Mouse (Mus musculus): ENCODE measurements around the gene Sprr2e. TPM values are rescaled to one million over a fixed set of nuclear protein-coding genes. Genes with fewer than 3 reads are reported as not detected.

The Sprr2e gene
- polyA plus RNA-seq, 1 experiment = 0.06 TPM

- no peaks in the 10 kb centered on the region for H3K27me3 ChIP-seq (ENCODE audit: control insufficient read depth, insufficient read depth, insufficient read length)
- TF ChIP-seq CTCF (IDR thresholded peaks at IDR 0.05; ENCODE audit: control insufficient read depth, insufficient read depth, insufficient read length) (no peak), FOSL1 (IDR thresholded peaks at IDR 0.05; ENCODE audit: insufficient read depth, low read length, poor library complexity, severe bottlenecking) (no peak), USF1 (IDR thresholded peaks at IDR 0.05; ENCODE audit: low read depth) (no peak), MYOD1 (IDR thresholded peaks at IDR 0.05; ENCODE audit: control insufficient read depth, insufficient read length, low read depth) (no peak), MAX (IDR thresholded peaks at IDR 0.05) (no peak), MYOG (IDR thresholded peaks at IDR 0.05; ENCODE audit: control insufficient read depth, extremely low read depth, insufficient read length) (no peak), CEBPB (IDR thresholded peaks at IDR 0.05; ENCODE audit: low read depth) (no peak)
- H3K4me3 ChIP-seq (ENCODE audit: insufficient read depth, poor library complexity, severe bottlenecking) = no peak within 1 kb of the TSS
- H3K36me3 ChIP-seq (ENCODE audit: control insufficient read depth, insufficient read depth) = no peaks in the 10 kb centered on the region
- H3K79me3 ChIP-seq (ENCODE audit: low read depth) = no peaks in the 10 kb centered on the region
- no peaks in the 10 kb centered on the region for H3K79me2 ChIP-seq (ENCODE audit: control insufficient read depth, insufficient read depth)
- no peak within 1 kb of the TSS for H3ac ChIP-seq (ENCODE audit: control insufficient read depth, insufficient read length, low read depth)
Measured at GRCm38 (mm10) chr3:92338840-92339239, 13.1 kb upstream of the Sprr2e start, which contains the start of gene Sprr2d. TSS of gene Sprr2d (plus strand) at chr3:92339140.

- Histone ChIP-seq H3K27me3 (ENCODE audit: control insufficient read depth, insufficient read depth, insufficient read length) (no peaks in the 10 kb centered on the region), H3K36me3 (ENCODE audit: control insufficient read depth, insufficient read depth) (no peaks in the 10 kb centered on the region), H3K79me3 (ENCODE audit: low read depth) (no peaks in the 10 kb centered on the region), H3ac (ENCODE audit: control insufficient read depth, insufficient read length, low read depth) (no peak overlapping the region), H3K79me2 (ENCODE audit: control insufficient read depth, insufficient read depth) (no peaks in the 10 kb centered on the region), H3K4me3 (ENCODE audit: insufficient read depth, poor library complexity, severe bottlenecking) (no peak overlapping the region)
- TF ChIP-seq MYOD1 (IDR thresholded peaks at IDR 0.05; ENCODE audit: control insufficient read depth, insufficient read length, low read depth) (no peak), USF1 (IDR thresholded peaks at IDR 0.05; ENCODE audit: low read depth) (no peak), CEBPB (IDR thresholded peaks at IDR 0.05; ENCODE audit: low read depth) (no peak), CTCF (IDR thresholded peaks at IDR 0.05; ENCODE audit: control insufficient read depth, insufficient read depth, insufficient read length) (no peak), MAX (IDR thresholded peaks at IDR 0.05) (no peak), MYOG (IDR thresholded peaks at IDR 0.05; ENCODE audit: control insufficient read depth, extremely low read depth, insufficient read length) (no peak), FOSL1 (IDR thresholded peaks at IDR 0.05; ENCODE audit: insufficient read depth, low read length, poor library complexity, severe bottlenecking) (no peak)
Measured at GRCm38 (mm10) chr3:92361619-92362018, 9.7 kb downstream of the Sprr2e start.

- Histone ChIP-seq H3ac (ENCODE audit: control insufficient read depth, insufficient read length, low read depth) (no peak within 1 kb of the TSS), H3K4me3 (ENCODE audit: insufficient read depth, poor library complexity, severe bottlenecking) (no peak within 1 kb of the TSS), H3K27me3 (ENCODE audit: control insufficient read depth, insufficient read depth, insufficient read length) (no peaks in the 10 kb centered on the region), H3K79me3 (ENCODE audit: low read depth) (no peaks in the 10 kb centered on the region), H3K36me3 (ENCODE audit: control insufficient read depth, insufficient read depth) (no peaks in the 10 kb centered on the region), H3K79me2 (ENCODE audit: control insufficient read depth, insufficient read depth) (no peaks in the 10 kb centered on the region)
- no peak for TF ChIP-seq FOSL1 (IDR thresholded peaks at IDR 0.05; ENCODE audit: insufficient read depth, low read length, poor library complexity, severe bottlenecking)
- no peak for TF ChIP-seq MYOG (IDR thresholded peaks at IDR 0.05; ENCODE audit: control insufficient read depth, extremely low read depth, insufficient read length)
- no peak for TF ChIP-seq MYOD1 (IDR thresholded peaks at IDR 0.05; ENCODE audit: control insufficient read depth, insufficient read length, low read depth)
- no peak for TF ChIP-seq CTCF (IDR thresholded peaks at IDR 0.05; ENCODE audit: control insufficient read depth, insufficient read depth, insufficient read length)
- TF ChIP-seq USF1 (IDR thresholded peaks at IDR 0.05; ENCODE audit: low read depth) = no peak
Measured at GRCm38 (mm10) chr3:92364887-92365286, 12.9 kb downstream of the Sprr2e start, which contains the start of gene Sprr2f. TSS of gene Sprr2f (plus strand) at chr3:92365187.

- no peaks in the 10 kb centered on the region for H3K36me3 ChIP-seq (ENCODE audit: control insufficient read depth, insufficient read depth)
- no peak for TF ChIP-seq USF1 (IDR thresholded peaks at IDR 0.05; ENCODE audit: low read depth)
- no peak overlapping the region for H3K4me3 ChIP-seq (ENCODE audit: insufficient read depth, poor library complexity, severe bottlenecking)
- no peaks in the 10 kb centered on the region for H3K79me3 ChIP-seq (ENCODE audit: low read depth)
- no peaks in the 10 kb centered on the region for H3K27me3 ChIP-seq (ENCODE audit: control insufficient read depth, insufficient read depth, insufficient read length)
- H3K79me2 ChIP-seq (ENCODE audit: control insufficient read depth, insufficient read depth) = no peaks in the 10 kb centered on the region
- no peak overlapping the region for H3ac ChIP-seq (ENCODE audit: control insufficient read depth, insufficient read length, low read depth)
Measured at GRCm38 (mm10) chr3:92373613-92374012, 21.7 kb downstream of the Sprr2e start.

GRCm38 (mm10) chr3:92385385-92385784, 33.4 kb downstream of the Sprr2e start, which contains the start of gene Sprr2h:
TSS of gene Sprr2h (plus strand) at chr3:92385685.
- Histone ChIP-seq H3K79me3 (ENCODE audit: low read depth) (no peaks in the 10 kb centered on the region), H3K36me3 (ENCODE audit: control insufficient read depth, insufficient read depth) (no peaks in the 10 kb centered on the region), H3K27me3 (ENCODE audit: control insufficient read depth, insufficient read depth, insufficient read length) (no peaks in the 10 kb centered on the region), H3K79me2 (ENCODE audit: control insufficient read depth, insufficient read depth) (no peaks in the 10 kb centered on the region), H3ac (ENCODE audit: control insufficient read depth, insufficient read length, low read depth) (no peak within 1 kb of the TSS), H3K4me3 (ENCODE audit: insufficient read depth, poor library complexity, severe bottlenecking) (no peak within 1 kb of the TSS)
- TF ChIP-seq MYOD1 (IDR thresholded peaks at IDR 0.05; ENCODE audit: control insufficient read depth, insufficient read length, low read depth) = no peak
- no peak for TF ChIP-seq CTCF (IDR thresholded peaks at IDR 0.05; ENCODE audit: control insufficient read depth, insufficient read depth, insufficient read length)
- TF ChIP-seq FOSL1 (IDR thresholded peaks at IDR 0.05; ENCODE audit: insufficient read depth, low read length, poor library complexity, severe bottlenecking) = no peak
- no peak for TF ChIP-seq USF1 (IDR thresholded peaks at IDR 0.05; ENCODE audit: low read depth)
- TF ChIP-seq MAX (IDR thresholded peaks at IDR 0.05) = no peak
- TF ChIP-seq CEBPB (IDR thresholded peaks at IDR 0.05; ENCODE audit: low read depth) = no peak
- no peak for TF ChIP-seq MYOG (IDR thresholded peaks at IDR 0.05; ENCODE audit: control insufficient read depth, extremely low read depth, insufficient read length)

GRCm38 (mm10) chr3:92394301-92394700, 42.4 kb downstream of the Sprr2e start:
- Histone ChIP-seq H3K27me3 (ENCODE audit: control insufficient read depth, insufficient read depth, insufficient read length) (no peaks in the 10 kb centered on the region), H3ac (ENCODE audit: control insufficient read depth, insufficient read length, low read depth) (no peak overlapping the region), H3K79me2 (ENCODE audit: control insufficient read depth, insufficient read depth) (no peaks in the 10 kb centered on the region), H3K4me3 (ENCODE audit: insufficient read depth, poor library complexity, severe bottlenecking) (no peak overlapping the region), H3K79me3 (ENCODE audit: low read depth) (no peaks in the 10 kb centered on the region), H3K36me3 (ENCODE audit: control insufficient read depth, insufficient read depth) (no peaks in the 10 kb centered on the region)
- no peak for TF ChIP-seq MYOD1 (IDR thresholded peaks at IDR 0.05; ENCODE audit: control insufficient read depth, insufficient read length, low read depth)
- no peak for TF ChIP-seq CTCF (IDR thresholded peaks at IDR 0.05; ENCODE audit: control insufficient read depth, insufficient read depth, insufficient read length)
- no peak for TF ChIP-seq FOSL1 (IDR thresholded peaks at IDR 0.05; ENCODE audit: insufficient read depth, low read length, poor library complexity, severe bottlenecking)
- TF ChIP-seq MYOG (IDR thresholded peaks at IDR 0.05; ENCODE audit: control insufficient read depth, extremely low read depth, insufficient read length) = no peak
- TF ChIP-seq CEBPB (IDR thresholded peaks at IDR 0.05; ENCODE audit: low read depth) = no peak
- TF ChIP-seq USF1 (IDR thresholded peaks at IDR 0.05; ENCODE audit: low read depth) = no peak
- no peak for TF ChIP-seq MAX (IDR thresholded peaks at IDR 0.05)

Other genes starting within 250 kb of the Sprr2e start
- 19.7 TPM for gene Prr9, start 228.2 kb upstream of the Sprr2e start, polyA plus RNA-seq (2012; fragmentation: generic; extraction: Trizol)
- gene Lelp1, start 209.4 kb upstream of the Sprr2e start, polyA plus RNA-seq (2012; fragmentation: generic; extraction: Trizol) = 0.13 TPM
- gene Sprr2a1, start 136.3 kb upstream of the Sprr2e start, polyA plus RNA-seq (2012; fragmentation: generic; extraction: Trizol) = 0.06 TPM
- 2.6 TPM for gene Sprr2a2, start 136.2 kb upstream of the Sprr2e start, polyA plus RNA-seq (2012; fragmentation: generic; extraction: Trizol)
- gene Sprr2a3, start 66.7 kb upstream of the Sprr2e start, polyA plus RNA-seq (2012; fragmentation: generic; extraction: Trizol) = 0.13 TPM
- 0.11 TPM for gene Sprr2b, start 35.5 kb upstream of the Sprr2e start, polyA plus RNA-seq (2012; fragmentation: generic; extraction: Trizol)
- not detected for gene Sprr2d, start 13.0 kb upstream of the Sprr2e start, polyA plus RNA-seq (2012; fragmentation: generic; extraction: Trizol)
- not detected for gene Sprr2f, start 13.0 kb downstream of the Sprr2e start, polyA plus RNA-seq (2012; fragmentation: generic; extraction: Trizol)
- 1.8 TPM for gene Sprr2h, start 33.5 kb downstream of the Sprr2e start, polyA plus RNA-seq (2012; fragmentation: generic; extraction: Trizol)
- not detected for gene Sprr2i, start 55.8 kb downstream of the Sprr2e start, polyA plus RNA-seq (2012; fragmentation: generic; extraction: Trizol)
- 0.16 TPM for gene Sprr2j-ps, start 65.9 kb downstream of the Sprr2e start, polyA plus RNA-seq (2012; fragmentation: generic; extraction: Trizol)
- gene Gm9774, start 77.3 kb downstream of the Sprr2e start, polyA plus RNA-seq (2012; fragmentation: generic; extraction: Trizol) = 8.5 TPM
- gene Sprr2k, start 80.4 kb downstream of the Sprr2e start, polyA plus RNA-seq (2012; fragmentation: generic; extraction: Trizol) = 4.0 TPM
- 0.46 TPM for gene Sprr1b, start 86.6 kb downstream of the Sprr2e start, polyA plus RNA-seq (2012; fragmentation: generic; extraction: Trizol)
- gene Sprr3, start 106.6 kb downstream of the Sprr2e start, polyA plus RNA-seq (2012; fragmentation: generic; extraction: Trizol) = not detected
- 23.8 TPM for gene Sprr1a, start 133.8 kb downstream of the Sprr2e start, polyA plus RNA-seq (2012; fragmentation: generic; extraction: Trizol)
- gene Sprr4, start 148.3 kb downstream of the Sprr2e start, polyA plus RNA-seq (2012; fragmentation: generic; extraction: Trizol) = not detected
- not detected for gene 2310046K23Rik, start 182.4 kb downstream of the Sprr2e start, polyA plus RNA-seq (2012; fragmentation: generic; extraction: Trizol)
- 0.04 TPM for gene Ivl, start 221.6 kb downstream of the Sprr2e start, polyA plus RNA-seq (2012; fragmentation: generic; extraction: Trizol)
- not detected for gene Smcp, start 236.9 kb downstream of the Sprr2e start, polyA plus RNA-seq (2012; fragmentation: generic; extraction: Trizol)